Mouse (Mus musculus) spleen, postnatal 14 days (tissue): ENCODE measurements around the gene Topaz1.

Source experiments
- DNase-seq, 2 experiments: peaks; one replicate each; pipeline ENCODE4 v3.0.0; 2021 to 2022; ENCODE audit warnings: low spot score in 2 of 2

Topaz1 gene

DNA sequence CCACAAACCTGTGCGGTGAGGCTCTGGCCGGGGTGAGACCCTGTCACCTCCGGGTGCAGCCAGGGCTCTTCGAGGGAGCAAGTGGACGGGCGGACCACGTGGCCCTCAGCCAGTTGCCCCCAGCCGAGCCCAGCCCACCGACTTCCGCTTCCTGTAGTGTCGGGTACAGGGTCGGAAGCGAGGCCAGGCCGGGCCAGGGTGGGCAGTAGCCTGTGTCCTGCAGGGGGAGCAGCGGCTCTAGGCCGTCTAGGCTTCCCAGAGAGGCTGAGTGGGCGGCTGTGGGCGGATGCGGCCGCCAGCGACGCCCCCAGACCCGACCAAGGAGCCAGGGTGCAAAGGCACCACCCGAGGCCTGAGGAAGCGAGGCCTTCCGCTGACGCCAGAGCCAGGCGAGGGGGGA, at the start of gene Topaz1:
TSS of gene Topaz1 (plus strand) at position 287 of the 400 bp plus-strand sequence.
- DNase-seq, result no peak

DNA sequence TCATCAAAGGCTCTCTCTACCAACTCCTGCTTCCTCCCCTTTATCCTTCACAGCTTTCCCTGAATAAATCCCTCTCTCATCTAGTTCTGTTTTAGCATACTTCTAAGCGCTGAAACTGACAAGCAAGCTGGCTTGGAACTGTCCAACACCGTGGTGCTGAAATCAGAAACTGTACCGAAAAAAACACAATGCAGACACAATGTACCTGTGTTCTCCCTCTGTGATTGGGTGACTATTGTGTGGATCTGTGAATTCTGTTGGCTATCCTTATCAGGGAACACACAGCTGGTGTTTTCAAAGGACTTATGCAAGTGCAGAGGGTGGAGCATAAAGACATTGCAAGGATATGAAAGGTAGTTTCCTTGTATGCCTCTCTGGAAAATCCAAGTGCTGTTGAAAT, 45.3 kb upstream of the Topaz1 start:
- no peak for DNase-seq

DNA sequence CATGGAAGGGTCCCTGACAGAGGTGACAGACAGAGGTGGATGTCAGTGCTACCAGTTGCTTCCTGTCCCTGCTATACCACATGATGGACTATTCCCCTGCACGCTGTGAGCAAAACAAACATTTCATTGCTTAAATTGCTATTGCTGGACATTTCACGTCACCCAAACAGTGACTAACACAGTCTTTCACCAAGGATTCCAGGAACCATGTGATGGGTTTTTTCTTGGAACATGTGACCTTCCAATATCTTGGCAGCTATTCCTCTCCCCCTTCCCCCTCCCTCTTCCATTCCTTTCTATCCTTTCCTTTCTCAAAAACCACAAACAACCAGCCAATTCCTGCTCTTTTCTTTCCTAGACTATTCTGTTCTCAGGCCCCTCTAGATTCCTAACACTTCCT, 33.3 kb upstream of the Topaz1 start:
- DNase-seq, result no peak

DNA sequence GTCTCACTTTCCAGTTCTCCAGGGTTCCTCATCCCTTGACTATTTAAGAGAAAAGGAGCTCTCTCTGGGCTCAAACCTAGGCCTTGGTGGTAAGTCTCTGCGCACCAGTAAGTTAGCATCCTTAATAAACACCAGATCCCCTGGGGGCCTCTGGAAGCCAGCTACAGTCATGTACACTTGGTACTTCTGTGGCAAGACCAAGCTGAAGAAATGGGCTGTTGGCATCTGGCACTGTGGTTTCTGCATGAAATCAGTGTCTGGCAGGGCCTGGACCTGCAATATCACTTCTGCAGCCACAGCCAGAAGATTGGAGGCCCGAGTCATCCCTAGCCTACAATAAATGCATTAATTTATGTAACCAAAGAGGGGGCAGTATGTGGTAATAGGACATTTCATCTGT, 32.1 kb upstream of the Topaz1 start:
- DNase-seq, result no peak

DNA sequence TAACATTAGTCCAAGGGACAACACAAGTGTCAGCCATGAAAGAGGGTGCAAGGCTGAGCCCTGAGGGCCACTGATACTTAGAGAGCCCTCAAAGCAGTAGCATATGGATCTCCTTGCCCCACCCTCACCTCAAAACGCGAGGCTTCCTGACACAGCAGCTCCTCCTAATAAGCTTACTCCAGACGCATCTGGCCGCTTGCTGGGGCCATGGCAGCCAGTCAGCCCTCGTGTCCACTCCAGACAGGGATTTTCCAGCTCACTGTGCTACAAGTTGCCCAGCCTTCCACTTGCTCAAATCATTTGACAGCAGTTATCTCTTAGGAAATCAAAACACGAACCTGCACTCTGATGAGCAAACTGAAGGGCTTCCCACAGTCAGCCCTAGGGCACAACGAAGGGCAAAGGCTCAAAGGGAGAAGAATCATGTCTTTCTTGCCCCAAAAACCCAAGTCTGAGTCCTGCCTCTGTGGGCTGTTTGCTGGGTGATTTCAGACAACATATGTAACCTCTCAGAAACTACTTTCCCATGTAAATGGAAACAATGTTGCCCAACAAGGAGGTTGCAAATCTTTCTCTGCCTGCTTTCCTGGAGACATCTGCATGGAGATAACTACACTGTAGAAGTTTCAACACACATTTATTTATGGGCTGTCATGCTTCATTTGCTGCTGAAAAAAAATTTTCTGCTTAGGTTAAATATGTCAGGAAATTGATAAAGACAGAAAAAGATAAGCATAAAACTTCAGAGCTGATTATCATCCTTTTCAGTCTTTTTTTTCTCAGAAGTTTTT, 30.8 kb upstream of the Topaz1 start:
- DNase-seq, result no peak

DNA sequence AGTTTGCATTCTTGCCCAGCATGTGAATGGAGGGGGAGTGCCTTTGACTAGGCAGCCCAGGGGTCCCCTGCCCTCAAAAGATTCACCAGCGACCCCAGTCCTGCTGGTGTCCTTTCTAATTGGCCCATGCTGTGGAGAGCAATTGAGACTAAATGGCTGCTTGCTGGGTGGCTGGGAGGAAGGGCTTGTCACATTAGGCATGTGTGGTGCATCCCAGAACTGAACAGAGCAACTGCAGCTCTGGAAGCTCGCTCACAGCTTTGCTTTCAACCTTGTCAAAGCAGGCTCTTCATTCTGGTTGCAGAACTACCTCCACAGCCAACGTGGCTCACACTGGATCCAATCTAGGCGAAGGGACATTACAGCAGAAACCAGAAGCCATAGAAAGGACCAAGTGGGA, 24.9 kb upstream of the Topaz1 start:
- no peak for DNase-seq

DNA sequence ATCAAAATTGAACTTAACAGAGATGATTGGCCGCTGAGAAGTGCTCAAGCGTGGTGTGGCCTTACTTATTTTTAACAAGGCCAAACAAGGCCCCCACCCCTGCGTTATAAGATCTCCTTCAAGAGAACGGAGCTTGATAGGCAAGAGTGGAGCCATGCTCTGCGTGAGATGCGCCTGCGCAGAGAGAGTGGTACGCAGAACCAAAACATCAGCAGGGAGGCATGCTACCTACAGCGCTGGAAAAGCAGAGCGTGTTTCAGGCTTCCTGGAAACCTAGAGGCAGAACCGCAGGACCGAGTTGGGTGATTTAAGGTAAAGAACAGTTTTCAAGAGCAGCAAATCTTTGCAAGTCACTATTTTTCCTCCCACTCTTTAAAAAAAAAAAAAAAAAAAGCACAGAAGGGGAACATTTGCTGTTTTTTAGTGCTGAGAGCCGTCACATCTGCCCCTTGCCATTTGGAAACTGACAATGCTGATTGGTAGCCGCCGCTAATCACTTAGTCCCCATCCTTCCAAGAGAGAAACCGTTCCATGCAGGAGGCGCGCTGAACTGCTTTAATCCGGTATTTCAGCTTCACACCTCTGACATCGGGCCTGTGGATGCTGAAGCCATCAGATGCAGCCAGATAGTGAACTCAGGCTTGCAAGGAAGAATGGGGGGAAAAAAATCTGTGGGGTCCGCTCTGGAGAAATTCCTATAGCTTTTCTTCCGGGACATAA, 21.9 kb upstream of the Topaz1 start:
- no peak for DNase-seq

DNA sequence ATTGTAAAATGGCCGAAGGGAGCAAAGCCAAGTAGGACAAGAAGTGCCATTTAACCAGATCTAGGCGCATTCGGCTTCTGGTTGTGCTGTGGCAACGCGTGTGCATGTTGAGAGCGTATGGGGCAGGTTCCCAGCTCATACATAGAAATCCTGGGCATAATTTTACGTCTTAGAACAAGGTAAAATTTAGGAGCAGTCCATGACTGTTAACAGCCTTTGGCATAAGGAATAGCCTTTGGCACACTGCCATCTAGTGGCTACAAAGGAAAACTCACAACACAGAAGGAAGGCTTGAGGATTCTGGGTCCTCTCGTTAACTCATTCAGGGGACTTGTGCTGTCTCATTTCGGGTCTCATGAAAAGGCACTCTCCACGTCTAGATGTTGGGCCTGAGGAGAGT, 17.6 kb upstream of the Topaz1 start:
- no peak for DNase-seq

DNA sequence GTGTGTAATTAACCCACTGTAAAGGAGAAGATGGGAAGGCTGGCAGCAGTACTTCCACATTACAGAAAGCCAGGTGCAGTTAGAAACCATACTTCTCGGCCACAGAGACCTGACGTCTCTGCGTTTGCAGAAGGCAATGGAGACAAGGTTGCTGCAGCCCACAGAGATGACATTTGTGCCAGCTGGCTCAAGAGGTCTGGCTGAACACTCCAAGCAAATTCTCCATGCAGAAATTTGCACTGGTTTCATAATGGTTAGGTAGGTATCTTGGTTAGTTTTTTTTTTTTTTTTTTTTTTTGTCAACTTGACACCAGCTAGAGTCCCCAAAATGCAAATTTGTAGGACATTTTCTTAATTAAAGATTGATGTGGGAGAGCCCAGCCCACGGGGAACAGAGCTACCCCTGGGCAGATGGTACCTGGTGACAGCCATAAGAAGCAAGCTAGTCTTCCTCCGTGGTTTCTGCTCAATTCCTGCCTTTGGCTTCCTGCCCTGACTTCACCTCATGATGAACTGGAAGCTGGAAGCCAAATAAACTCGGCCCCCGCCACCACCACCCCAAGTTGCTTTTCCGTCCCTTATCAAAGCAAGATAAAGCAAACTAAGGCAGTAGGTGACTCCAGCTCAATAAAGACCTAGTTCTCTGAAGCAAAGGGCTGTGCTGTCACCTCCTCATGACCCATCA, 14.9 kb upstream of the Topaz1 start:
- DNase-seq, result no peak

DNA sequence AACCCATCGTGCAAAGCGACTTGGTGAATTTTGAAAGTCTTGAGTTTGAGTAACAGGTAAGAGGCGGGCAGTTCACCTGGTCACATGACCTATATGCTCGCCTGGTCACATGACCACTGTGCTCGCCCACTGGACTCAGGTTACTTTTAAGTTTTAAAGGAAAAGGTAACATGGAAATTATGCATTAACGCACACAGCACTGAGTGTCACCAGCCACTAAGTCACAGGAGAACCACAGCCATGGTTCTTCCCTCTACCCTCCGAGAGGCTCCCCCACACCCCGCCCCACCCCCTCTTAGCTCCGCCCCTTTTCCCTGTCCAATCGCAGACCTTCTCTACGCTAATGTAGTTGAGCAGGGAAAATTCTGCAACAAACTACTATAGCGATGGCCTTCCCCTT, 13.9 kb upstream of the Topaz1 start:
- no peak for DNase-seq

DNA sequence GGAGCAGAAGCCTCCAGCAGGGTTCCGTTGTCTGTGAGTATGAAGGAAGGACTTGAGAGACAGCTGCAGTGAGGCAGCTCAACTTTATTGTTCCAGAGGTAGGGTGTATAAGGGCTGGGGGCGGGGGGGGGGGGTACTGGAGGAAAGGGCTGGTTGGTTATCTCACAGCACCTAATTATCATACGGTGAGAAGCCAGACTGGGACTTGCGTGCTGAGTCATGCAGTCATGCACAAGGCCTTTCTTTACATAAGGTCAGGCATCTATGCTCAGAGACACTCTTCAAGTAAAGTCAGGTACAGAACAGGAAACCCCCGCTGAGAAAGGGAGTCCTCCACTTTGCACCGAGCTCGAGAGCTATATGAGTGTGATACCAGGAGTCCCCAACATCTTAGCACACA, 12.2 kb upstream of the Topaz1 start:
- no peak for DNase-seq

DNA sequence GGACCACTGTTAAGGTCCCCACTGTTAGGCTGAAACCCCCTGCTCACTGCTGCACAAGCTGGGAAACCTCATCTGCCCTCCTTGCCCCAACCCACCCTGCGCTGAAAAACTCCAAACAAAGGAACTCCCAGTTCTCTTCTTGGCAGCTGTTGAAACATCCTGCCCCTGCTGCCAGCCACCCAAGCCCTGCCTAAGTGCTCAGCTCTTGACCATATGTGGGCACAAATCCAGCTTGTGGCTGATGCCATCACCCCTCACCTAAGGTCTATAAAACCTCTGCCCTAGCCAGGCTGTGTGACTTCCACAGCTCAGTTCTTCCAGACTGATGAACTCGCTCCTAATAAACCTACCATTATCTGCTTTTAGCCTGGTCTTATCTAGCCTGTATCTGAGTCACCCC, 11.1 kb upstream of the Topaz1 start:
- no peak for DNase-seq

DNA sequence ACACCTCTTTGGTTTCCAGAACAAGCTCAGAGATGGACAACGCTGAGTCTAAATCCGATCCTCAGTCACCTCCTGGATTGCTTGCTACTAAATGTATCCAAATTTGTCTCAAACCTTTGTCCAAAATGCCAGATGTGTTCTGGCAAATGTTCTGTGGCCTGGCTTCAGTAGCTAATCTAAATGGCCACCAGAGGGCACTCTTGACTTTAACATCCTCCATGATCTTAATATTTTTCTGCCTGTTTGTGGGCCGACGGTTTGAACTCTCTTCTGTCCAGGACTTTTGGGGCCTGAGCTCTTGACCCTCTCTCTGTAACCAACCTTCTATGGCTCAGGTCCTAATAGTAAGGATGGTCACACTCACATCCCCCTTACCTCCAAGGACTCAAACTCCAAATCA, 10.4 kb upstream of the Topaz1 start:
- peak in 1 of 2 experiments; percentile 28 for DNase-seq

DNA sequence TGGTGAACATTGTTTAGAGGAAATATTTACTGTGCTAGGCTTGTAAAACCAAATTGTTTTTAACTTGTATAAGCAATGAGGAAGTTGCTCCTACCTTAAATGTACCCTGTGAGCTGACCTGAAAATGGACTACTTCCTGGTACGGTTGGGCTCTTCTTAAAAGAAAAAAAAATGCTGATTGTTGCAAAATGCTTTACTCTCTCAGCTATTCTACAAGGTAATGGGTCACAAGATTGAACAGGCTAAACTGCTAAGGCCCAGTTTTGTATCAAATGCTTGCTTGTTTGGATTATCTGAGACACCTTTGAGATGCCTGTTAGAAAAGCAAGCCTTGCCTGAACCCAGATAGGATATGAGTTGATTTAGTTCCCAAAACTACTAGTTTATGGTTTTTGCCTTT, 1.3 kb upstream of the Topaz1 start:
- no peak for DNase-seq

DNA sequence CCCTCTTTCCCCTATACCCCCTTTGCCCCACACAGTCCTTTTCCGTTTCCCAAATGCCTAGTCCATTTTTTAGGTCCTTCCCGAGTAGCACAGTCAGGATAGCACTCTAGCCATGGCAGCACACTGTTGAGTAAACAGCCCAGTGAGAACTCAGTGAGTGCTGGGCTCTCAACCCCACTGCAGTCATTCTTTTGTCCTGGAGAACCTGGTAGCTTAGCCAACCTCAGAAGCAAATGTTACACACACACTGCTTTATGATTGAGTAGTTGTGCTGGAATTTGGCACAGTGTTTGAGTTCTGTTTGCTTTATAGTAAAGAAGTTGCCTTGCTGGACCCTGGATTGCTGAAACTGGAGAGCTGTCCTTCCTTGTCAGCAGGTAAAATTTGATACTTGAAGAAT, 10.5 kb downstream of the Topaz1 start:
- DNase-seq, result no peak

DNA sequence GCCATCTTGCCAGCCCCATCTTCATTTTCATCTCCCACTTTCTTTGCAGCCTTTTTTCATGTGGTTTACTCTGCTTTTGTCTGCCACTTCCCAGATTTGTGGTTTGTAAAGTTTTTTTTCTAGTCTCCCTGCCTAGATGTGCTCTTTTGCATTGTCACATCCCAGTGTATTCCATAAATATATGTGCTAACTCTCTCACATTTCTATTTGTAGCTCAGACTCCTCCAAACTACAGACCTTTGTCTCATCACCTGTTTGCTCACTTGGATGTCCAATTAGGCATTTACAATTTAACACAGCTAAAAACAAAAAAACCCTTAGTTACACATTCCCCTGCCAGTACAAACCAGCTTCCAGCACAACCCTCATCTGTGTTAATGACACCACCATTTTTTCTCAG, 13.0 kb downstream of the Topaz1 start:
- DNase-seq, result no peak

DNA sequence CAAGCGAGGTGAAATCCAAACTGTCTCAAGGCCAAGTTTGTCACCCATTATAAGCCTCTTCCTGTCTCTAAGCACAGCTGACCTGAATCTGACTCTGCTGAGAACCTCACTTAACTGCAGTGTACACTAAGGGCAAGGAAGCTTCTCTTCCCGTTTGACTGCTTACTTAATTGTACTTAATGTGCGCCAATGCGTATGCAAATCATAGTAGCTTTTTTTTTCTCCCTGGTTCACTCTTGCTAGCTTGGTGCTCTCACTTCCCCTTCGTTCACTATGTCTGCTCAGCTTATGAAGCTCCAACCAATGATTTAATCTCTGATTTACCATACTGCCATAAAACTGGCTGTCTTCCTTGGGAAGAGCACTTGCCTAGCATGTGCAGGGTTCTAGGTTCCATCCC, 38.1 kb downstream of the Topaz1 start:
- DNase-seq, result peak in 1 of 2 experiments; percentile 5

DNA sequence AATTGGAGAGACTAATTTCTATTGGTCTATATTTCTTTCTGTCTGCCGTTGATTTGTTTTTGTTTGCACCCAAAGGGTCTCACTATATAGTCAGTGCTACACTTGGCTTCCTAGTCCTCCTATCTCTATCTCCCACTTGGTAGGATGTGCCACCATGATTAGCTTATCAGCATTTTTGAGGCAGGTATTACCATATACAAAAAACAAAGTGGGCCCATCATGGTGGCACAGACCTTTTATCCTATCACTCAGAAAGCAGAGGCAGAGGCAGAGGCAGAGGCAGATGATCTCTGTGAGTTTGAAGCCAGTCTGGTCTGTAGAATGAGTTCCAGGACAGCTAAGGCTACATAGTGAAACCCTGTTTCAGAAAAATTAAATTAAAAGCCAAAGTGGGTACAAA, 39.4 kb downstream of the Topaz1 start:
- DNase-seq, result no peak

DNA sequence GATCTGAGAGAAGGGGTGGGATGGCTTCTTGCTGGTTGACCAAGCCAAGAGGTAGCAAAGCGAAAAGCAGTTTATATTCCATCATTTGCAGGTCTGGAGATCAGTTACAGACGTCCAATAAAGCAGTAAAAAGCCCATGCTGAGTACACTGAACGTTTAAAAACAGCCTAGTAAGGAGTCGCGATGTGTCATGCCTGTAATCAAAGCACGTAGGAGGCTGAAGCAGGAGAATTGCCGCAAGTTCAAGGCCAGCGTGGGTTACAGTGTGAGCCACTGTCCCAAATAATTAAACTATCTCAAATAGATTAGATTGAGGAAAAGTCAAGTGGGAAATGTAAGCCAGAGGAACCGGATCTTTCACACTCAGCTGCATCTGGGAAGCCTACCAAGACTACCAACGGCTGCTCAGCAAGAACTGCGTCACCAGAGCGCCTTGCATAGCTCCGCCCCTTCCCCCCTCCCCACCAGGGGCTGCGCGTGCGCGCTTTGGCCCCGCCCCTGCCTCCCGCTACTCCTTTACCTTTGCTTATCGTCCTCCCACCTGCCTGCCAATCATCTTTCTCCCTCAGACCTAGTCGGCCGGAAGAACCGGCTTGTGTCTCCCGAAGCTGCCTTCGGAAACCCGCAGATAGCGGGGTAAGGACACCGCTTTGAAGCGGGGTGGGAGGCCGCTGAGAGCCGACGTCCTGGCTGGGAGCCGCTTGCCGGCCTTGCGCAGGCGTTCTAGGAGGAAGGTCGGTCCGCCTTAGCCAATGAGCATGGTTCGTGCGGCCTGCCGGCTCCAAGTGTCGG, 58.1 kb downstream of the Topaz1 start, which contains the start of gene Tcaim:
TSS of gene Tcaim (plus strand) at position 487 of the 792 bp plus-strand sequence.
- DNase-seq, result peak; percentile 70 to 78

DNA sequence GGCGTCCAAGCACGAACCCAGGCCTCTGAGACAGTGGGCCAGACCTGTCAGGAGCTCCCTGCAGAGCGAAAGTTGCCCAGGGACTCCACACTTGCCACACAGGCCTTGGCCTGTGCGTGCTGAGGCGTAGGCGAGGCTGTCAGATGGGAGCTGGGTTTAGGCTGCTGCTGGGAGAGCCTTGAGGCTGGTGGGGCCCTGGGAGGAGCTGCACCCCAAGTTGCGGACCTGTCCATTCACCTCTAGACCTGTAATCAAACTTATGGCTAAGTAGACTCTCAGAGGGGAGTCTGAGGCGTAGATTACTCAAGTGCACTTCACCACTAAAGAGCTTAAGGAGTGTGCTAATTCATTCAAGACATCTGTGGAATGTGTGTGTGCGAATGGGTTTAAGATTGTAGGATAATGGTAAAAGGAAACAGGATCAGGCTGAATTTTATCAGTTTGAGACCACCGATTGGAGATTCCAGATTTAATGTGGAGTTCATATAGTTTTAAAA, 58.7 kb downstream of the Topaz1 start:
- DNase-seq, result no peak

DNA sequence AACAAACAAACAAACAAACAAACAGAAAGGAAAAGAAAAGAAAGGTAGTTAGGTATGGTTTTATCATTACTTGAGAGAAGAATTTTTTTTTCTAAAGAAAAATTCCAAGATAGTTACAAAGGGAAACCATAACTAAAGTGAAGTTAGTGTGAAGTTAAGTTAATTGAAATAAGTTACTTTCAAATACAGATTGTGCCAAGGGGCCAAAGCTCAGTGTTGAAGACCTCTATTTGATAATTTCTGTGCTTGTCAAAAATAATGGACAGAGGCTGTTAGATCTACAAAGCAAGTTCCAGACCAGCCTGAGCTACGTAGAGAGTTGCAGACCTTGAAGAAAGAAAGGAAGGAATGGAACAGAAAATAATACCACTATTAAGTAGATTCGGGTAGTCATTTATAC, 60.0 kb downstream of the Topaz1 start:
- DNase-seq, result no peak

DNA sequence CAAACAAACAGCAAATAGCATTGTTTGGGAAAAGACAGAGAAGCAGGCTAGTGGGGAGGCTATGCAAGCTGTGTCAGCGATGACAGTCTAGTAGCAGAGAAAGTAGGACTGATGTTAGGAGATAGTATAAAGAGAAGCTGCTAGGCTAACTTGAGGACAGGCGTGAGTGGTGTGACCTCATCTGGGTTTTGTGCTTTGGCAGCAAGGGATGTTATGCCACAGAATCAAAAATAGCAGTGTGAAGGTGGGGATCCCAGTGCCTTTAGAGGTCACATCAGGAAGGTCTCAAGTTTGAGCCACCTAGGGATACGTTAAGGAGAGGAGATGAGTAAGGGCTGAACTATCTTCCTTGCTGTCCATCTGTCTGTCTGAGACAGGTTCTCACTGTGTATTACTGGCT, 63.1 kb downstream of the Topaz1 start:
- DNase-seq, result no peak
